Mouse (Mus musculus): Measurements from ENCODE around the gene Pex6. TPM values are rescaled to one million over a fixed set of nuclear protein-coding genes. Genes with fewer than 3 reads are reported as not detected.

Pex6 gene
- polyA plus RNA-seq, 1 experiment: 74.9 TPM

- TF ChIP-seq POLR2A (IDR thresholded peaks at IDR 0.05; ENCODE audit: low read depth, low read length): no peak
- no peak for TF ChIP-seq CTCF (IDR thresholded peaks at IDR 0.05; ENCODE audit: extremely low read depth, insufficient read length, insufficient replicate concordance, low read depth, low read length)
- peak overlapping the region; percentile 99 for H3K4me3 ChIP-seq (ENCODE audit: low read depth, low read length)
- WGBS: 26% methylated on average over 15 of the region's 15 CpGs
- H3K4me1 ChIP-seq (ENCODE audit: control insufficient read depth, insufficient read depth, insufficient read length, low read length): peaks cover 13% of the 10 kb centered on the region
- 0 out of 2 replicates have a peak overlapping the region, but pooled peaks have one; percentile 21 for H3K27ac ChIP-seq (ENCODE audit: insufficient read depth, low read depth, low read length)
- H3K27me3 ChIP-seq (ENCODE audit: control insufficient read depth, insufficient read depth, low read length): no peaks in the 10 kb centered on the region
- H3K36me3 ChIP-seq (ENCODE audit: control insufficient read depth, insufficient read depth, low read length): peaks cover 31% of the 10 kb centered on the region
Observed at GRCm38 (mm10) chr17:46674530-46675283, 36.6 kb upstream of the Pex6 start.

- no peak within 1 kb of the TSS for H3K27ac ChIP-seq (ENCODE audit: insufficient read depth, low read depth, low read length)
- H3K27me3 ChIP-seq (ENCODE audit: control insufficient read depth, insufficient read depth, low read length): no peaks in the 10 kb centered on the region
- H3K4me3 ChIP-seq (ENCODE audit: low read depth, low read length): peak within 1 kb of the TSS; percentile 18
- 84% methylated on average over 9 of the region's 9 CpGs for WGBS
- H3K4me1 ChIP-seq (ENCODE audit: control insufficient read depth, insufficient read depth, insufficient read length, low read length): peaks cover 18% of the 10 kb centered on the region
- TF ChIP-seq POLR2A (IDR thresholded peaks at IDR 0.05; ENCODE audit: low read depth, low read length) (no peak), CTCF (IDR thresholded peaks at IDR 0.05; ENCODE audit: extremely low read depth, insufficient read length, insufficient replicate concordance, low read depth, low read length) (no peak)
- H3K36me3 ChIP-seq (ENCODE audit: control insufficient read depth, insufficient read depth, low read length): peaks cover 26% of the 10 kb centered on the region
Observed at GRCm38 (mm10) chr17:46678416-46678815, 32.8 kb upstream of the Pex6 start, which contains the start of gene Mea1. Mea1 (plus strand) TSS chr17:46678793.

GRCm38 (mm10) chr17:46678911-46679310 lies 32.4 kb upstream of the Pex6 start:
- Histone ChIP-seq H3K27ac (ENCODE audit: insufficient read depth, low read depth, low read length) (no peak overlapping the region), H3K4me3 (ENCODE audit: low read depth, low read length) (no peak overlapping the region), H3K4me1 (ENCODE audit: control insufficient read depth, insufficient read depth, insufficient read length, low read length) (peaks cover 18% of the 10 kb centered on the region), H3K27me3 (ENCODE audit: control insufficient read depth, insufficient read depth, low read length) (no peaks in the 10 kb centered on the region), H3K36me3 (ENCODE audit: control insufficient read depth, insufficient read depth, low read length) (peaks cover 31% of the 10 kb centered on the region)
- WGBS: 65% methylated on average over 9 of the region's 9 CpGs
- TF ChIP-seq POLR2A (IDR thresholded peaks at IDR 0.05; ENCODE audit: low read depth, low read length): no peak
- no peak for TF ChIP-seq CTCF (IDR thresholded peaks at IDR 0.05; ENCODE audit: extremely low read depth, insufficient read length, insufficient replicate concordance, low read depth, low read length)

GRCm38 (mm10) chr17:46679843-46680759 lies 31.2 kb upstream of the Pex6 start:
- TF ChIP-seq POLR2A (IDR thresholded peaks at IDR 0.05; ENCODE audit: low read depth, low read length) (no peak), CTCF (IDR thresholded peaks at IDR 0.05; ENCODE audit: extremely low read depth, insufficient read length, insufficient replicate concordance, low read depth, low read length) (peak; percentile 7; the same call in 1 of the 2 replicates)
- peak overlapping the region; percentile 97 for H3K4me3 ChIP-seq (ENCODE audit: low read depth, low read length)
- 1% methylated on average over 34 of the region's 34 CpGs for WGBS
- peaks cover 13% of the 10 kb centered on the region for H3K4me1 ChIP-seq (ENCODE audit: control insufficient read depth, insufficient read depth, insufficient read length, low read length)
- no peaks in the 10 kb centered on the region for H3K27me3 ChIP-seq (ENCODE audit: control insufficient read depth, insufficient read depth, low read length)
- H3K27ac ChIP-seq (ENCODE audit: insufficient read depth, low read depth, low read length): peak overlapping the region; percentile 74
- peaks cover 39% of the 10 kb centered on the region for H3K36me3 ChIP-seq (ENCODE audit: control insufficient read depth, insufficient read depth, low read length)

- Histone ChIP-seq H3K36me3 (ENCODE audit: control insufficient read depth, insufficient read depth, low read length) (peaks cover 44% of the 10 kb centered on the region), H3K27me3 (ENCODE audit: control insufficient read depth, insufficient read depth, low read length) (no peaks in the 10 kb centered on the region), H3K4me1 (ENCODE audit: control insufficient read depth, insufficient read depth, insufficient read length, low read length) (peaks cover 13% of the 10 kb centered on the region), H3K27ac (ENCODE audit: insufficient read depth, low read depth, low read length) (peak within 1 kb of the TSS; percentile 74), H3K4me3 (ENCODE audit: low read depth, low read length) (peak within 1 kb of the TSS; percentile 97)
- TF ChIP-seq POLR2A (IDR thresholded peaks at IDR 0.05; ENCODE audit: low read depth, low read length) (no peak; the same call in none of the 2 replicates), CTCF (IDR thresholded peaks at IDR 0.05; ENCODE audit: extremely low read depth, insufficient read length, insufficient replicate concordance, low read depth, low read length) (no peak)
- under 1% methylated on average over 49 of the region's 49 CpGs for WGBS
Observed at GRCm38 (mm10) chr17:46680760-46681373, 30.4 kb upstream of the Pex6 start, which contains the start of gene Klhdc3. Klhdc3 (minus strand) TSS chr17:46680914.

- 28% methylated on average over 12 of the region's 12 CpGs for WGBS
- peaks cover 46% of the 10 kb centered on the region for H3K36me3 ChIP-seq (ENCODE audit: control insufficient read depth, insufficient read depth, low read length)
- peak overlapping the region; percentile 7; the same call in 1 of the 2 replicates for H3K27ac ChIP-seq (ENCODE audit: insufficient read depth, low read depth, low read length)
- no peaks in the 10 kb centered on the region for H3K27me3 ChIP-seq (ENCODE audit: control insufficient read depth, insufficient read depth, low read length)
- TF ChIP-seq CTCF (IDR thresholded peaks at IDR 0.05; ENCODE audit: extremely low read depth, insufficient read length, insufficient replicate concordance, low read depth, low read length) (no peak), POLR2A (IDR thresholded peaks at IDR 0.05; ENCODE audit: low read depth, low read length) (no peak)
- peak overlapping the region; percentile 78 for H3K4me3 ChIP-seq (ENCODE audit: low read depth, low read length)
- H3K4me1 ChIP-seq (ENCODE audit: control insufficient read depth, insufficient read depth, insufficient read length, low read length): peaks cover 13% of the 10 kb centered on the region
Observed at GRCm38 (mm10) chr17:46681466-46682118, 29.7 kb upstream of the Pex6 start.

Measured in small intestine, adult 2 months (tissue).